Mouse (Mus musculus) liver, adult 2 months (tissue): Measurements from ENCODE around the gene Mecom.

Experiments
- CTCF ChIP-seq: fragments of 200-500 bp; IDR thresholded peaks from 2 replicates; pipeline ENCODE4 v1.5.1; 2011; ENCODE audit warnings: low read depth, low read length, control low read depth
- POLR2A ChIP-seq: fragments of 200-500 bp; IDR thresholded peaks from 2 replicates; pipeline ENCODE4 v1.6.1; 2011; ENCODE audit warnings: low read length, control low read depth; ENCODE audit not compliant: insufficient read depth; ENCODE audit errors: extremely low read depth

DNA sequence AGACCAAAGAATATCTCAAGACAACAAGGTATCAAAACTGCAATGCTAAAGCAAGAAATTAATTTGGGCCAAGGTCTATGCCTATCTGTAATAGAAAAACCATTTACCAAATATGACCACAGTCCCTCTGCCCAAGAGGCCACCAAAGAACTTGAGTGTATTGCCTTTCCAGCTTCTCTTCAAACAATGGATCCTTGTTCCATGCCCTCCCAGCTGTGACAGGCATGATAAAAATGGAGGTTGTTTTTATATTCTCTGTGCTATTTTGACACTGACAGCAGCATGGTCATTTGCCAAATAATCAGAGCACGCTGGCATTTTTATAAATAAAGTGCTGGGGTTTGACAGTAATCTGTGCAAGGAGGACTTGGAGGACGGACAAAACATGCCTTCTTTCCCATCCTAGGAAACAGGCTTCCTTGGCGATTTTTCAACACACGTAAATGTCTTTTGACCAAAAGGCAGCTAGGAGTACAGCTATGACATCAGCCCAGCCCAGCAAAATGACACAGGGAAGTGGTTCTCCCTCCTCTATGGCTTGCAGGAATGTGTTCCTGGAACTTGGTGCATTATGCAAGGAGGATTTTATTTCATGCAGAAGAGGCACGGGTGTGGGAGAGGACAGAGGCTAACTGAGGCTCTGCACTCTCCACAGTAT, 359.9 kb downstream of the Mecom start:
- TF ChIP-seq CTCF = no peak
- no peak for TF ChIP-seq POLR2A
